Mouse (Mus musculus) spleen, adult 2 months (tissue): Measurements from ENCODE around the gene Chd4.

Source experiments
- CTCF ChIP-seq: fragments of 200-500 bp; IDR thresholded peaks from 2 replicates; pipeline ENCODE4 v1.5.1; 2011; ENCODE audit warnings: mild to moderate bottlenecking, inconsistent platforms; ENCODE audit not compliant: insufficient read depth, insufficient read length, insufficient replicate concordance; ENCODE audit errors: extremely low read depth
- POLR2A ChIP-seq: fragments of 200-500 bp; IDR thresholded peaks from 2 replicates; pipeline ENCODE4 v1.6.1; 2011; ENCODE audit warnings: low read depth, low read length, inconsistent platforms

DNA sequence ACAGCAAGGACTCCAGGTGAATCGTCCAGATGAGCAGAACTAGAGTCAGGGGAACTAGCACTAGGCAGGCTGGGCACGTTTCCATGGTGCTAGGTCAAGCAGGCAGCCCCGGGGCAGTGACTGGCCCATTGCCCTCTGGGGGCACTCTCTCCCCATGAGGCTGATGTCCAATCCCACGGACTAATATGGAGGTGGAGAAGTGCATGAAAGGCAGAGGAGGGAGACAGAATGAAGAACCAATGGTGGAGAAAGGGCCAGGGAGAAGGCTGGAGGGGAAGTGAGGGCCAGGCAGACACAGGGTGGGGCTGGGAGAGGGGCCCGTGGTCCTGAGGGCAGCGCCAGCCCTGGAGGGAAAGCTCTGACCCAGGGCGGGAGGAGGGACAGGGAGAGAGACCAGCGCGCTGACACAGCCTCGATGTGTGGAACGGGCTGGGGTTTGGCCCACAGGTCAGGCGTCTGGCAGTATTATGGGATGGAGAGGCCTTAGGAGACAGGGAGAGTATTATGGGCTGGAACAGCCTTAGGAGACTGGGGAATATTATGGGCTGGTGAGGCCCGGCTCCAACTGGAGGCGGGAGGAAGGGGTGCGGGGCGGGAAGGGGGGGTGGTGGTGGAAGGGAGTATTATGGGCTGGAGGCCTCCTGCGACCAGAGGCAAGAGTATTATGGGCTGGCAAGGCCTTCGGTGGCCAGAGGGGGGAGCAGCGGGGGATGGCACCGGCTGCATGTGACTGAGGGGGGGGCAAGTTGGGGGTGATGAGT is 7.0 kb upstream of the Chd4 start:
- TF ChIP-seq POLR2A (no peak), CTCF (no peak)
